Mouse (Mus musculus) stomach, embryonic 16.5 days (tissue): Measurements from ENCODE around the gene Oard1. TPM values are rescaled to one million over a fixed set of nuclear protein-coding genes. Genes with fewer than 3 reads are reported as not detected.
A peak's percentile ranks its signal among the peaks of the same experiment; 100 is the strongest.

Experiments
- ATAC-seq: fragments of 200-750 bp; cut with Nextera tagmentation; 2 replicates; pipeline ENCODE4 v1.8.0; 2017; ENCODE audit warnings: moderate number of reproducible peaks, moderate TSS enrichment; ENCODE audit not compliant: insufficient read depth, low FRiP score
- H3K27ac ChIP-seq: fragments of 300-500 bp; sonication (generic); 2 replicates; pipeline ENCODE4 v1.5.1; 2014; ENCODE audit warnings: low read length
- H3K27me3 ChIP-seq: fragments of 300-500 bp; sonication (generic); 2 replicates; pipeline ENCODE4 v1.6.1; 2014; ENCODE audit warnings: low read length, control low read depth, mixed read lengths; ENCODE audit not compliant: control insufficient read depth, insufficient read depth
- H3K36me3 ChIP-seq: fragments of 300-500 bp; sonication (generic); 2 replicates; pipeline ENCODE4 v1.6.1; 2014; ENCODE audit warnings: low read length; ENCODE audit not compliant: control insufficient read depth, insufficient read depth
- H3K4me1 ChIP-seq: fragments of 300-500 bp; sonication (generic); 2 replicates; pipeline ENCODE4 v1.6.1; 2014; ENCODE audit warnings: low read length, control low read depth, mixed read lengths; ENCODE audit not compliant: control insufficient read depth, insufficient read depth
- H3K4me2 ChIP-seq: fragments of 300-500 bp; sonication (generic); 2 replicates; pipeline ENCODE4 v1.6.1; 2014; ENCODE audit warnings: low read depth, low read length, mixed read lengths
- H3K4me3 ChIP-seq: fragments of 300-500 bp; sonication (generic); replicated peaks from 2 replicates; pipeline ENCODE4 v1.5.1; 2014; ENCODE audit warnings: mild to moderate bottlenecking, low read length
- H3K9ac ChIP-seq: fragments of 300-500 bp; sonication (generic); 2 replicates; pipeline ENCODE4 v1.6.1; 2014; ENCODE audit warnings: low read length
- H3K9me3 ChIP-seq: fragments of 300-500 bp; sonication (generic); replicated peaks from 2 replicates; pipeline ENCODE4 v1.6.1; 2016; ENCODE audit warnings: low read length, control low read depth; ENCODE audit not compliant: control insufficient read depth
- WGBS: fragments of 180-500 bp; shearing (Covaris S2); extraction: QIAGEN DNeasy Blood & Tissue Kit; methylation state at CpG from one replicate; pipeline ENCODE4 v1.1.7; 2014; 5-methylcytosine and 5-hydroxymethylcytosine counted together
- polyA plus RNA-seq: library from polyadenylated mRNA; unstranded; fragments of >200 nt; fragmentation: Nextera tagmentation; extraction: Ambion mirVana; gene quantifications from 2 replicates; pipeline ENCODE4 v1.2.1, GENCODE M21; 2015

Oard1 gene
- polyA plus RNA-seq, 1 experiment from 2014 or later: 54.4 TPM

- H3K4me1 ChIP-seq: peaks cover 63% of the 10 kb centered on the region
- no peak for ATAC-seq
Observed at GRCm38 (mm10) chr17:48427852-48428530, 18.2 kb downstream of the Oard1 start.

GRCm38 (mm10) chr17:48430394-48430793 lies 20.6 kb downstream of the Oard1 start:
- H3K9ac ChIP-seq: no peak overlapping the region
- H3K36me3 ChIP-seq: no peaks in the 10 kb centered on the region
- H3K4me1 ChIP-seq: peaks cover 61% of the 10 kb centered on the region
- H3K4me3 ChIP-seq: no peak overlapping the region
- peak overlapping the region; percentile 70 for H3K27ac ChIP-seq
- 14% methylated on average over 5 of the region's 5 CpGs for WGBS
- no peak for ATAC-seq
- H3K4me2 ChIP-seq: peak overlapping the region; percentile 21; the same call in 1 of the 2 replicates
- H3K9me3 ChIP-seq: no peaks in the 10 kb centered on the region
- H3K27me3 ChIP-seq: no peaks in the 10 kb centered on the region

More at GRCm38 (mm10) chr17:48427852-48428530, 18.2 kb downstream of the Oard1 start:
- H3K27ac ChIP-seq: peak overlapping the region; percentile 36
- H3K36me3 ChIP-seq: no peaks in the 10 kb centered on the region
- H3K27me3 ChIP-seq: no peaks in the 10 kb centered on the region
- 65% methylated on average over 11 of the region's 11 CpGs for WGBS
- H3K9me3 ChIP-seq: no peaks in the 10 kb centered on the region
- no peak overlapping the region for H3K4me2 ChIP-seq
- H3K4me3 ChIP-seq: no peak overlapping the region
- peak overlapping the region; percentile 5; the same call in 1 of the 2 replicates for H3K9ac ChIP-seq

- no peaks in the 10 kb centered on the region for H3K9me3 ChIP-seq
- no peak overlapping the region for H3K9ac ChIP-seq
- no peak for ATAC-seq
- H3K4me2 ChIP-seq: no peak overlapping the region
- H3K36me3 ChIP-seq: no peaks in the 10 kb centered on the region
- peak overlapping the region; percentile 70 for H3K27ac ChIP-seq
- H3K4me3 ChIP-seq: no peak overlapping the region
- WGBS: 61% methylated on average over 5 of the region's 5 CpGs
- H3K27me3 ChIP-seq: no peaks in the 10 kb centered on the region
- H3K4me1 ChIP-seq: peaks cover 55% of the 10 kb centered on the region
Observed at GRCm38 (mm10) chr17:48431054-48431453, 21.2 kb downstream of the Oard1 start.

- Histone ChIP-seq H3K4me1 (peaks cover 53% of the 10 kb centered on the region), H3K4me3 (no peak within 1 kb of the TSS), H3K9me3 (no peaks in the 10 kb centered on the region), H3K36me3 (no peaks in the 10 kb centered on the region), H3K27ac (peak within 1 kb of the TSS; percentile 21), H3K4me2 (no peak within 1 kb of the TSS), H3K9ac (peak within 1 kb of the TSS; percentile 1), H3K27me3 (no peaks in the 10 kb centered on the region)
- ATAC-seq: no peak
- WGBS: 43% methylated on average over 16 of the region's 16 CpGs
Observed at GRCm38 (mm10) chr17:48432158-48432980, 22.6 kb downstream of the Oard1 start, which contains the start of gene Apobec2. Gene Apobec2 (minus strand): TSS chr17:48432930.

GRCm38 (mm10) chr17:48433006-48433655 lies 23.3 kb downstream of the Oard1 start:
- no peak for ATAC-seq
- no peaks in the 10 kb centered on the region for H3K27me3 ChIP-seq
- H3K4me2 ChIP-seq: no peak overlapping the region
- H3K4me1 ChIP-seq: peaks cover 54% of the 10 kb centered on the region
- no peaks in the 10 kb centered on the region for H3K9me3 ChIP-seq
- H3K27ac ChIP-seq: peak overlapping the region; percentile 21; the same call in 1 of the 2 replicates
- H3K36me3 ChIP-seq: no peaks in the 10 kb centered on the region
- no peak overlapping the region for H3K4me3 ChIP-seq
- H3K9ac ChIP-seq: peak overlapping the region; percentile 1
- WGBS: 67% methylated on average over 20 of the region's 20 CpGs

- Histone ChIP-seq H3K9ac (no peak overlapping the region), H3K4me3 (no peak overlapping the region), H3K4me1 (peaks cover 49% of the 10 kb centered on the region), H3K4me2 (no peak overlapping the region), H3K9me3 (no peaks in the 10 kb centered on the region), H3K36me3 (no peaks in the 10 kb centered on the region), H3K27me3 (no peaks in the 10 kb centered on the region), H3K27ac (peak overlapping the region; percentile 7)
- peak; percentile 34; the same call in 1 of the 2 replicates for ATAC-seq
- 44% methylated on average over 6 of the region's 6 CpGs for WGBS
Observed at GRCm38 (mm10) chr17:48433689-48434330, 24.0 kb downstream of the Oard1 start.

- 84% methylated on average over 5 of the region's 5 CpGs for WGBS
- Histone ChIP-seq H3K27me3 (no peaks in the 10 kb centered on the region), H3K9me3 (no peaks in the 10 kb centered on the region), H3K36me3 (no peaks in the 10 kb centered on the region), H3K4me2 (no peak overlapping the region), H3K4me1 (peaks cover 49% of the 10 kb centered on the region), H3K27ac (no peak overlapping the region), H3K4me3 (no peak overlapping the region), H3K9ac (no peak overlapping the region)
- no peak for ATAC-seq
Observed at GRCm38 (mm10) chr17:48434479-48434878, 24.7 kb downstream of the Oard1 start.

- H3K4me1 ChIP-seq: peaks cover 32% of the 10 kb centered on the region
- H3K36me3 ChIP-seq: no peaks in the 10 kb centered on the region
- H3K9ac ChIP-seq: 0 out of 2 replicates have a peak overlapping the region, but pooled peaks have one; percentile 28
- H3K27me3 ChIP-seq: no peaks in the 10 kb centered on the region
- H3K9me3 ChIP-seq: no peaks in the 10 kb centered on the region
- H3K4me2 ChIP-seq: no peak overlapping the region
- ATAC-seq: peak; percentile 21
- 61% methylated on average over 1 of the region's 1 CpGs for WGBS
- peak overlapping the region; percentile 56 for H3K27ac ChIP-seq
- no peak overlapping the region for H3K4me3 ChIP-seq
Observed at GRCm38 (mm10) chr17:48436487-48436886, 26.7 kb downstream of the Oard1 start.
